Comparison of ENCODE assay signal across 16 mouse cellular contexts in the genomic region with DNA sequence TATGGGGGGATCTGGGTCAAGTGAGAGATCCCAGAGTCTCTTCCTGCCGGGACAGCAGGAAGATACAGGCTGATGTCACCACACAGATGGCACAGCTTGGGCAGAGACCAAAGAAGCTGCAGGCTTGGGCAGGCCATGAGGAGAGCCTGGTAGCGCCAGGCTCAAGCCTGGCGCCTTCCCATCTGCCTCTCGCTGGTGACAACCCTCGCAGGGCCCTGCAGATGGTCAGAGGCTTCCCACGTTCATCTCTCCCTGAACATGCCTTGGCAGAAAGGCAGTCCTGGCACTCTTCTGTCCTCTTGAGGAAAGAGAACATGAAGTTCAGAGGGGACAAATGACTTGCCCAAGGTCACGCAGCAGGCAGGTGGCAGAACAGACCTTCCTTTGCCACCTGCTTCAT. TPM values are rescaled to one million over a fixed set of nuclear protein-coding genes. Genes with fewer than 3 reads are reported as not detected.
DNase-seq lines count a peak whose midpoint lies in the region; ATAC-seq and TF ChIP-seq lines count a peak whose summit lies in the region.
"Had no signal": no experiment of that assay in that cellular context is flagged by ENCODE, and none has a peak within 500 bp of the region (broad histone marks: within the 10 kb centered on the region; RNA-seq: fewer than 3 reads in every experiment).

No protein-coding gene starts in this region.

- no peak for DNase-seq in forebrain, embryonic 11.5 days (ENCODE audit: low spot score)
- peak; percentile 85 for DNase-seq in midbrain, postnatal 0 days (ENCODE audit: low spot score)
- DNase-seq in kidney, adult 9 months, result no peak
- no peak for DNase-seq in B cell, adult 2 months
- DNase-seq: adrenal gland, postnatal 10 days; kidney, adult 2 months; liver; thymus, postnatal 4 days had no signal

- no peak for ATAC-seq in forebrain, embryonic 13.5 days
- ATAC-seq in forebrain, embryonic 11.5 days (replicated peaks; ENCODE audit: low FRiP score), result no peak
- ATAC-seq in midbrain, postnatal 0 days (ENCODE audit: low FRiP score), result no peak
- no peak for ATAC-seq in midbrain, embryonic 15.5 days (replicated peaks)
- no peak for ATAC-seq in hindbrain, embryonic 12.5 days (ENCODE audit: low FRiP score)
- no peak for ATAC-seq in megakaryocyte-erythroid progenitor cell, adult 5-6 weeks (replicated peaks; ENCODE audit: low FRiP score, low TSS enrichment, poor library complexity, severe bottlenecking)
- ATAC-seq: lung, postnatal 0 days had no signal

- peaks cover 24% of the 10 kb centered on the region for H3K4me1 ChIP-seq in forebrain, embryonic 13.5 days
- peaks cover 10% of the 10 kb centered on the region for H3K4me1 ChIP-seq in forebrain, embryonic 11.5 days (replicated peaks; ENCODE audit: control insufficient read depth, insufficient read depth, low read length)
- H3K4me1 ChIP-seq in midbrain, postnatal 0 days (ENCODE audit: insufficient read depth, low read length), result peaks cover 9% of the 10 kb centered on the region; the same call in 1 of the 2 replicates
- H3K4me1 ChIP-seq in midbrain, embryonic 15.5 days, result peaks cover 16% of the 10 kb centered on the region
- H3K4me1 ChIP-seq in hindbrain, embryonic 12.5 days, result peaks cover 30% of the 10 kb centered on the region

- no peaks in the 10 kb centered on the region for H3K9me3 ChIP-seq in forebrain, embryonic 13.5 days (replicated peaks)
- no peaks in the 10 kb centered on the region for H3K9me3 ChIP-seq in forebrain, embryonic 11.5 days (ENCODE audit: control insufficient read depth, low read length)
- H3K9me3 ChIP-seq in midbrain, postnatal 0 days (ENCODE audit: low read length), result no peaks in the 10 kb centered on the region
- H3K9me3 ChIP-seq in midbrain, embryonic 15.5 days, result no peaks in the 10 kb centered on the region
- no peaks in the 10 kb centered on the region for H3K9me3 ChIP-seq in hindbrain, embryonic 12.5 days (replicated peaks)

- no peak for TF ChIP-seq CTCF in midbrain, postnatal 0 days (IDR thresholded peaks at IDR 0.05)

- H3K4me3 ChIP-seq in forebrain, embryonic 13.5 days, result no peak overlapping the region
- no peak overlapping the region for H3K4me3 ChIP-seq in forebrain, embryonic 11.5 days (ENCODE audit: low read depth, low read length)
- H3K4me3 ChIP-seq in midbrain, postnatal 0 days (ENCODE audit: low read depth, low read length), result no peak overlapping the region
- H3K4me3 ChIP-seq in midbrain, embryonic 15.5 days, result no peak overlapping the region
- no peak overlapping the region for H3K4me3 ChIP-seq in hindbrain, embryonic 12.5 days
- H3K4me3 ChIP-seq: embryonic facial prominence, embryonic 12.5 days; myocyte had no signal

- 83% methylated on average over 7 of the region's 7 CpGs for WGBS in forebrain, embryonic 13.5 days
- 88% methylated on average over 7 of the region's 7 CpGs for WGBS in forebrain, embryonic 11.5 days
- 79% methylated on average over 7 of the region's 7 CpGs for WGBS in midbrain, postnatal 0 days
- WGBS in midbrain, embryonic 15.5 days, result 82% methylated on average over 7 of the region's 7 CpGs
- WGBS in hindbrain, embryonic 12.5 days, result 74% methylated on average over 7 of the region's 7 CpGs

- no peak overlapping the region for H3K9ac ChIP-seq in forebrain, embryonic 13.5 days
- no peak overlapping the region for H3K9ac ChIP-seq in forebrain, embryonic 11.5 days (ENCODE audit: low read length)
- H3K9ac ChIP-seq in midbrain, postnatal 0 days (replicated peaks; ENCODE audit: low read length, poor library complexity, severe bottlenecking), result no peak overlapping the region
- no peak overlapping the region for H3K9ac ChIP-seq in midbrain, embryonic 15.5 days
- H3K9ac ChIP-seq in hindbrain, embryonic 12.5 days, result no peak overlapping the region
- H3K9ac ChIP-seq: embryonic facial prominence, embryonic 12.5 days had no signal

- H3K4me2 ChIP-seq in forebrain, embryonic 13.5 days, result no peak overlapping the region
- no peak overlapping the region for H3K4me2 ChIP-seq in forebrain, embryonic 11.5 days (ENCODE audit: low read depth, low read length, severe bottlenecking)
- H3K4me2 ChIP-seq in midbrain, postnatal 0 days (ENCODE audit: low read depth, low read length, poor library complexity, severe bottlenecking), result no peak overlapping the region
- no peak overlapping the region for H3K4me2 ChIP-seq in midbrain, embryonic 15.5 days
- no peak overlapping the region for H3K4me2 ChIP-seq in hindbrain, embryonic 12.5 days (replicated peaks)
- H3K4me2 ChIP-seq: embryonic facial prominence, embryonic 12.5 days had no signal

- peaks cover 37% of the 10 kb centered on the region for H3K36me3 ChIP-seq in forebrain, embryonic 13.5 days (ENCODE audit: poor library complexity, severe bottlenecking)
- H3K36me3 ChIP-seq in forebrain, embryonic 11.5 days (ENCODE audit: control insufficient read depth, insufficient read depth, low read length), result no peaks in the 10 kb centered on the region; the same call in 1 of the 2 replicates
- no peaks in the 10 kb centered on the region for H3K36me3 ChIP-seq in midbrain, postnatal 0 days (ENCODE audit: insufficient read depth, low read length)
- no peaks in the 10 kb centered on the region for H3K36me3 ChIP-seq in midbrain, embryonic 15.5 days (replicated peaks)
- H3K36me3 ChIP-seq in hindbrain, embryonic 12.5 days, result peaks cover 21% of the 10 kb centered on the region

- H3K27me3 ChIP-seq in forebrain, embryonic 13.5 days, result no peaks in the 10 kb centered on the region
- H3K27me3 ChIP-seq in forebrain, embryonic 11.5 days (ENCODE audit: control insufficient read depth, insufficient read depth, low read length), result no peaks in the 10 kb centered on the region
- H3K27me3 ChIP-seq in midbrain, postnatal 0 days (ENCODE audit: insufficient read depth, low read length), result no peaks in the 10 kb centered on the region
- no peaks in the 10 kb centered on the region for H3K27me3 ChIP-seq in midbrain, embryonic 15.5 days (replicated peaks)
- H3K27me3 ChIP-seq in hindbrain, embryonic 12.5 days, result no peaks in the 10 kb centered on the region
- H3K27me3 ChIP-seq: embryonic facial prominence, embryonic 12.5 days had no signal

- H3K27ac ChIP-seq in forebrain, embryonic 13.5 days, result peak overlapping the region; percentile 1; the same call in 1 of the 2 replicates
- H3K27ac ChIP-seq in forebrain, embryonic 11.5 days (ENCODE audit: low read depth, low read length), result no peak overlapping the region
- no peak overlapping the region for H3K27ac ChIP-seq in midbrain, postnatal 0 days (ENCODE audit: low read depth, low read length)
- H3K27ac ChIP-seq in midbrain, embryonic 15.5 days, result no peak overlapping the region
- H3K27ac ChIP-seq in hindbrain, embryonic 12.5 days, result peak overlapping the region; percentile 12; the same call in 1 of the 2 replicates
- H3K27ac ChIP-seq: embryonic facial prominence, embryonic 12.5 days had no signal

RNA-seq across cellular contexts. Expression of gene Nkain1, which starts 34.3 kb away (rescaled TPM):
- polyA plus RNA-seq in forebrain, embryonic 13.5 days (2015; fragmentation: Nextera tagmentation; extraction: Ambion mirVana), result 4.9 and 5.4 TPM in 2 replicates
- 12.5 and 18.5 TPM in 2 replicates for polyA plus RNA-seq in forebrain, embryonic 11.5 days (2014; fragmentation: Nextera tagmentation; extraction: Ambion mirVana)
- total RNA-seq in midbrain, postnatal 0 days (2014; rRNA removed), result 245 and 267 TPM in 2 replicates
- 8.2 and 10.2 TPM in 2 replicates for polyA plus RNA-seq in midbrain, postnatal 0 days (2015; fragmentation: Nextera tagmentation; extraction: Ambion mirVana)
- polyA plus RNA-seq in midbrain, embryonic 15.5 days (2015; fragmentation: Nextera tagmentation; extraction: Ambion mirVana), result 12.8 and 13.6 TPM in 2 replicates
- 13.9 and 16.2 TPM in 2 replicates for polyA plus RNA-seq in hindbrain, embryonic 12.5 days (2016; fragmentation: Nextera tagmentation; extraction: Ambion mirVana)
- 0.44 TPM in 1 of 2 replicates, not detected in the other for total RNA-seq in megakaryocyte-erythroid progenitor cell, adult 5-6 weeks (2014; fragmentation: Nextera tagmentation)
- not detected in 2 replicates for total RNA-seq in megakaryocyte-erythroid progenitor cell, adult 5-6 weeks (2017)
- polyA plus RNA-seq: stomach, embryonic 16.5 days had no signal

Comparison
In these comparisons a context has a peak if more than half of its experiments do, and no peak if none do; other contexts are left out.
1. H3K27ac ChIP-seq: peak in forebrain, embryonic 13.5 days (single experiment) and hindbrain, embryonic 12.5 days (single experiment); none in forebrain, embryonic 11.5 days (single experiment), midbrain, postnatal 0 days (single experiment) and midbrain, embryonic 15.5 days (single experiment).